Mouse (Mus musculus) ES-E14 (cell line): ENCODE results near the gene Hyal2. TPM values are rescaled to one million over a fixed set of nuclear protein-coding genes. Genes with fewer than 3 reads are reported as not detected.

ENCODE experiments used
- DNase-seq: peaks from one replicate; pipeline ENCODE4 v3.0.0-alpha.2; 2013; ENCODE audit warnings: low read depth, low spot score
- H3K27ac ChIP-seq: 2 replicates; pipeline ENCODE4 v1.5.1; 2012; ENCODE audit warnings: low read depth, mild to moderate bottlenecking, low read length, moderate library complexity, mixed read lengths; ENCODE audit not compliant: poor library complexity, insufficient read depth, severe bottlenecking
- H3K36me3 ChIP-seq: 2 replicates; pipeline ENCODE4 v1.6.1; 2012; ENCODE audit warnings: mild to moderate bottlenecking, low read length, moderate library complexity, mixed read lengths; ENCODE audit not compliant: control insufficient read depth, poor library complexity, insufficient read depth, severe bottlenecking
- H3K4me1 ChIP-seq, 2 experiments: fragments of 150-350 bp in 1 of 2; sonication (generic) in 1 of 2; 2 replicates each; pipeline ENCODE4 v1.6.1; 2012; ENCODE audit warnings: low read length in 2 of 2, mild to moderate bottlenecking in 1 of 2, mixed read lengths in 1 of 2; ENCODE audit not compliant: control insufficient read depth in 2 of 2, insufficient read depth in 2 of 2, poor library complexity in 1 of 2
- H3K4me3 ChIP-seq, 2 experiments: fragments of 150-350 bp in 1 of 2; sonication (generic) in 1 of 2; 2 replicates each; pipeline ENCODE4 v1.5.1; 2012; ENCODE audit warnings: low read length in 2 of 2, low read depth in 1 of 2, mild to moderate bottlenecking in 1 of 2, mixed read lengths in 1 of 2; ENCODE audit not compliant: insufficient read depth in 1 of 2, poor library complexity in 1 of 2, severe bottlenecking in 1 of 2
- H3K9ac ChIP-seq: 2 replicates; pipeline ENCODE4 v1.6.1; 2012; ENCODE audit warnings: low read depth, mild to moderate bottlenecking, low read length, mixed read lengths; ENCODE audit not compliant: poor library complexity, insufficient read depth, severe bottlenecking
- H3K9me3 ChIP-seq: fragments of 150-350 bp; sonication (generic); 2 replicates; pipeline ENCODE4 v1.6.1; 2012; ENCODE audit warnings: low read depth, mild to moderate bottlenecking, low read length; ENCODE audit not compliant: control insufficient read depth, insufficient read depth
- CHD2 ChIP-seq: IDR thresholded peaks from 2 replicates; pipeline ENCODE4 v1.6.1; 2014; ENCODE audit warnings: mild to moderate bottlenecking, low read depth, low read length, inconsistent platforms
- HCFC1 ChIP-seq: IDR thresholded peaks from 2 replicates; pipeline ENCODE4 v1.6.1; 2012; ENCODE audit warnings: low read length, inconsistent platforms, borderline replicate concordance; ENCODE audit not compliant: insufficient read depth
- MAFK ChIP-seq: IDR thresholded peaks from 2 replicates; pipeline ENCODE4 v1.6.1; 2014; ENCODE audit warnings: mild to moderate bottlenecking, low read depth, low read length, inconsistent platforms; ENCODE audit not compliant: insufficient read depth
- ZC3H11A ChIP-seq: IDR thresholded peaks from 2 replicates; pipeline ENCODE4 v1.6.1; 2012; ENCODE audit warnings: low read depth, mild to moderate bottlenecking, inconsistent platforms, low read length, borderline replicate concordance
- ZNF384 ChIP-seq: IDR thresholded peaks from 2 replicates; pipeline ENCODE4 v1.6.1; 2012; ENCODE audit warnings: low read depth, low read length, inconsistent platforms
- in situ Hi-C, 2 experiments: fragments of 600-800 bp; cut with MboI; formaldehyde crosslinking; loops; one replicate each; pipeline ENCODE4 v1.15.1; 2025; ENCODE audit warnings: low sequenced_read_pairs in 2 of 2, inconsistent platforms in 1 of 2; ENCODE audit not compliant: unreplicated experiment in 2 of 2
- total RNA-seq: library from RNA; depleted of rRNA; stranded (reverse); fragments of 300-350 nt; gene quantifications from 2 replicates; pipeline ENCODE4 v1.2.3, GENCODE M21; 2012

Hyal2 gene
- total RNA-seq, 1 experiment, result 68.1 TPM

- peak; percentile 90 for DNase-seq
- H3K9me3 ChIP-seq, result no peaks in the 10 kb centered on the region
- peaks cover 21% of the 10 kb centered on the region for H3K36me3 ChIP-seq
- H3K27ac ChIP-seq, result no peak overlapping the region
- in situ Hi-C loops, result no loop called here
- peak overlapping the region; percentile 80 for H3K9ac ChIP-seq
- peak overlapping the region; percentile 67 to 81 for H3K4me3 ChIP-seq
- H3K4me1 ChIP-seq, result peaks cover 0 to 25% of the 10 kb centered on the region in 2 experiments; a peak in 3 of 4 replicates
- peak; percentile 49; the same call in 1 of the 2 replicates for TF ChIP-seq HCFC1
- TF ChIP-seq ZC3H11A, result no peak
- TF ChIP-seq MAFK, result no peak
Measured at GRCm38 (mm10) chr9:107568331-107569261, 851 bp downstream of the Hyal2 start.

- in situ Hi-C loops, result no loop called here
- no peak for DNase-seq
- Histone ChIP-seq H3K4me3 (peak overlapping the region; percentile 67 to 81), H3K9me3 (no peaks in the 10 kb centered on the region), H3K9ac (peak overlapping the region; percentile 80), H3K27ac (no peak overlapping the region), H3K36me3 (peaks cover 21% of the 10 kb centered on the region), H3K4me1 (peaks cover 0 to 25% of the 10 kb centered on the region in 2 experiments; a peak in 3 of 4 replicates)
- no peak for TF ChIP-seq ZC3H11A
Measured at GRCm38 (mm10) chr9:107569270-107569669, 1.5 kb downstream of the Hyal2 start.

- peaks cover 20% of the 10 kb centered on the region for H3K36me3 ChIP-seq
Measured at GRCm38 (mm10) chr9:107570016-107570415, 2.3 kb downstream of the Hyal2 start.

GRCm38 (mm10) chr9:107570845-107571244 lies 3.1 kb downstream of the Hyal2 start:
- no peak for TF ChIP-seq MAFK
- H3K36me3 ChIP-seq, result peaks cover 17% of the 10 kb centered on the region
- peak overlapping the region; percentile 67 to 81; a peak in 1 of 4 replicates for H3K4me3 ChIP-seq
- no peak overlapping the region; the same call in 1 of the 2 replicates for H3K9ac ChIP-seq
- peaks cover 0 to 23% of the 10 kb centered on the region in 2 experiments; a peak in 3 of 4 replicates for H3K4me1 ChIP-seq
- in situ Hi-C loops, result no loop called here
- no peaks in the 10 kb centered on the region for H3K9me3 ChIP-seq
- no peak overlapping the region for H3K27ac ChIP-seq
- no peak for DNase-seq

More at GRCm38 (mm10) chr9:107570016-107570415, 2.3 kb downstream of the Hyal2 start:
- Histone ChIP-seq H3K9me3 (no peaks in the 10 kb centered on the region), H3K4me1 (peaks cover 0 to 21% of the 10 kb centered on the region in 2 experiments; a peak in 3 of 4 replicates), H3K27ac (no peak overlapping the region), H3K4me3 (peak overlapping the region; percentile 67 to 81), H3K9ac (peak overlapping the region; percentile 80; the same call in 1 of the 2 replicates)
- no peak for DNase-seq
- in situ Hi-C loops, result no loop called here
- TF ChIP-seq ZC3H11A (no peak), HCFC1 (no peak), CHD2 (no peak), ZNF384 (no peak), MAFK (no peak)
